Mouse (Mus musculus) adrenal gland, adult 10 weeks (tissue): ENCODE data around the gene Il3ra. TPM values are rescaled to one million over a fixed set of nuclear protein-coding genes. Genes with fewer than 3 reads are reported as not detected.

Experiments
- polyA plus RNA-seq: library from polyadenylated mRNA; stranded (reverse); fragments of 350-450 nt; fragmentation: Illumina TruSeq; extraction: RNeasy Lipid Tissue Mini Kit (QIAGEN cat#74804); gene quantifications from one replicate; pipeline ENCODE4 v1.2.3, GENCODE M21; 2014; ENCODE audit warnings: low read depth, low replicate concordance

The Il3ra gene
- polyA plus RNA-seq, result not detected

GRCm38 (mm10) chr14:14345948-14346812 is at the start of gene Il3ra:
Il3ra (plus strand) TSS chr14:14346275.

GRCm38 (mm10) chr14:14322528-14322927 is 23.5 kb upstream of the Il3ra start, which contains the start of gene Olfr31:
Olfr31 (plus strand) TSS chr14:14322828.

DNA sequence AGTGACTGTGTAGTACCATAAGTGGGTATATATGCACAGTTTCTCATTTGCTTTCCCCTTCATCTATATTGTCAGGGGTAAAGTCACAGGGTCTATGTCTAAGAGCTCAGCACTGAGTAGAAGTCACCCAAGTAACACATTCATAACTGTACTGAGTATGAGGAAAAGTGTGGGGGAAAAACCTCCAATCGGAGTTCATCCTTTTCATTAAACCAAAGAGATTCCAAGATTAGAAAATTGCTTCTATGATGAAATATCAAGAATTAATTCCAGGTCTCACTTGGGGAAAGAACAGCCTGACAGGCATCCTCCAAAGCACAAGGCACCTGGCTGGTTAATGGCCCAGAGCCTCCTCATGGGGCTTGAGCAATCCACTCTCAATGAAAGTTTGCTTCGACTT is 54.9 kb downstream of the Il3ra start, which contains the start of gene Olfr721-ps1:
TSS of gene Olfr721-ps1 (plus strand) at position 301 of the 400 bp plus-strand sequence.

Other genes with a start within 250 kb of the Il3ra start
- gene Psmd6, start 225.3 kb upstream of the Il3ra start, polyA plus RNA-seq, result 204 TPM
- gene Olfr720, start 159.4 kb upstream of the Il3ra start, polyA plus RNA-seq, result not detected
- gene Olfr31, start 23.4 kb upstream of the Il3ra start, polyA plus RNA-seq, result not detected
- not detected for gene Olfr721-ps1, start 55.0 kb downstream of the Il3ra start, polyA plus RNA-seq